Mouse (Mus musculus): ENCODE results near the gene Jund.

DNA sequence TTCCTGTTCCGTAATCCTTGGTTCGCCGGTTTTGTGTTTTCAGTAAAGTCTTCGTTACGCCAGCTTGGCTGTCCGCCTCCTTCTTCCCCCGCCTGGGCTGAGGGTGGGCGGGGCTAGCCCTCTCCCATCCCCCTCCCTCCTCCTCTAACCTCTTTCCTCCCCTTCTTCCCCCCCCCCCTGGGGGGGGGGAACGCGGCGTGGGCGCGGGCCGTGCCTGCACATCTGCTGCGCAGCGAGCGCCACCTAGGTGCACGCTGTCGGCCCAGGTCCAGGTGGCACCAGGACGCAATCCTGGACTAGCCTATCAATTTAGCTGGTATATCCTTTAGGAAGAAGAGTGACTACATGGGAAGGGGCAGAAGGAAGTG is 1.8 kb downstream of the Jund start:
- TF ChIP-seq GATA1 (IDR thresholded peaks at IDR 0.05; ENCODE audit: low read length) = no peak
- TF ChIP-seq TAL1 (IDR thresholded peaks at IDR 0.05; ENCODE audit: low read length) = no peak
